Mouse (Mus musculus) large intestine, adult 2 months (tissue): ENCODE data around the gene Eif4ebp2. TPM values are rescaled to one million over a fixed set of nuclear protein-coding genes. Genes with fewer than 3 reads are reported as not detected.
A peak's percentile ranks its signal among the peaks of the same experiment; 100 is the strongest.

Source experiments
- DNase-seq: peaks from one replicate; pipeline ENCODE4 v3.0.0-alpha.2; 2012; ENCODE audit warnings: low read depth, low spot score
- WGBS: fragments of 180-500 bp; shearing (Covaris S2); methylation state at CpG from one replicate; pipeline ENCODE4 v1.1.7; 2018; 5-methylcytosine and 5-hydroxymethylcytosine counted together
- polyA plus RNA-seq: library from polyadenylated mRNA; depleted of rRNA; stranded (reverse); fragments of >200 nt; gene quantifications from 2 replicates; pipeline ENCODE4 v1.2.3, GENCODE M21; 2012; rRNA removed

Eif4ebp2 gene
- polyA plus RNA-seq, result 63.8 and 102 TPM in 2 replicates

DNA sequence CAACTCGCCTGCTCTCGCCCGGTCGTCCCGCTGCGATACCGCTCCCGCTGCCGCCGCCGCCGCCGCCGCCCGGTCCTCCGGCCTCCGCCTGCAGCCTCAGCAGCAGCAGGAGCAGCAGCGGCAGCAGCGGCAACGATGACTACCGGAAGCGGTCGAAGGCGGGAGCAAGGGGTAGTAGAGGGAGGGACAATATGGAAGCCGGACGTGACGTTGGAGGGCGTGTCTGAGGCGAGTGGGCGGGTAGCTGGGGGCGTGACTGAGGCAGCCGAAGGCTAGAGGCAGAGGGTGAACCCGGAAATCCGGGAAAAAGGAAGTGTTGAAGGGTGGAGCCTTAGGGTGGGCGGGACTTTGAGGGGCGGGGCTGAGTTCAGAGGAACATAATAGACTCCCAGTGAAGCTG lies at the start of gene Eif4ebp2:
Gene Eif4ebp2, minus strand, starts transcription at position 17 of the 400 bp plus-strand sequence.
- peak; percentile 94 for DNase-seq
- WGBS, result 0% methylated on average over 36 of the region's 36 CpGs

- WGBS, result 80% methylated on average over 7 of the region's 7 CpGs
These were observed 48.3 kb upstream of the Eif4ebp2 start for GRCm38 (mm10) chr10:61500756-61501155.

DNA sequence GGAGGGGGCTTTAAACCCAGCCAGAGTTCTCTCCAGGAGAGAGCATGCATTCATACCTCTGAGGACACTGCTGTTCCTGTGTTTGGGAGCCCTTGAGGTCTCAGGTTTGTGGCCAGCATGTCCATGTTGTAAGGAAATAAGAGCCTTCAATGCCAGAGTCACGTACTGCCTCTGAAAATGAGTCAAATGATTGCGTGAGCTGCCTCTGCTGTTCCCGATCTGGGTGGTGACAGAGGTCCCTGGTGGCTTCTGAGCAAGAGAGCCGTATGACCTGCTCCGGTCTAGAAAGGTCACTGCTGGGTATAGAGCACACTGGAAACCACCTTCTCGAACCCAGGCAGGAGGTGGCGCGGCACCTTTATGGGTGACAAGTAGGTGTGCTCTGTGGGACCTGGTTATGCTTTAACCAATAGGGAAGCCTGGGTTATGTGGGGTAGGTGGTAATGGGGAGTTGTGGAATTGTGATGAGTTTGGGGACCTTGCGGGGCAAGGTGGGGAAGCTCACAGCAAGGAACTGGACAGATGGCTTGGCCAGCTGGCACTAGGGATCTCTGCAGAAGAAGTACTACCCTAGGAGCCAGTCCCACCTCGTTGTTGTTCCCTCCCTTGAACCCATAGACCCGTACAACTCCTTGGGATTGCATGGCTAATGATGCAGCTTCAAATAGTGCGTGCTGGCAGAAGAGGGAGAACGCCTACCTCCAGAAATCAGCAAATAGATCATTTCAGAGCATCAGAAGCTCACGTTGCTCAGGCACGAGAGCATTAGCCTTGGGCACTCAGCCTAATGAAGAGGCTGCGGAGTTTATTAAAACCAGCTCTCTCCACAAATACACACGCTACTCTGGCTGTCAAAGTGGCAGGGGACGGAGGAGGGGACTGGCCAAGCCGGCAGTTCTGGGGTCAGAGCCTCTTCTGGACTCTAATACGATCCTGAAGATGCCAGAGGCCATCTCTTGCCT lies 47.3 kb upstream of the Eif4ebp2 start:
- no peak for DNase-seq
- 84% methylated on average over 20 of the region's 20 CpGs for WGBS

More at GRCm38 (mm10) chr10:61500756-61501155, 48.3 kb upstream of the Eif4ebp2 start:
- DNase-seq, result no peak

GRCm38 (mm10) chr10:61496231-61496630 lies 43.8 kb upstream of the Eif4ebp2 start:
- no peak for DNase-seq
- 77% methylated on average over 9 of the region's 9 CpGs for WGBS

GRCm38 (mm10) chr10:61495461-61495860 lies 43.0 kb upstream of the Eif4ebp2 start:
- WGBS, result 74% methylated on average over 4 of the region's 4 CpGs
- no peak for DNase-seq

GRCm38 (mm10) chr10:61492040-61492439 lies 39.6 kb upstream of the Eif4ebp2 start:
- 11% methylated on average over 11 of the region's 11 CpGs for WGBS
- DNase-seq, result peak; percentile 64

DNA sequence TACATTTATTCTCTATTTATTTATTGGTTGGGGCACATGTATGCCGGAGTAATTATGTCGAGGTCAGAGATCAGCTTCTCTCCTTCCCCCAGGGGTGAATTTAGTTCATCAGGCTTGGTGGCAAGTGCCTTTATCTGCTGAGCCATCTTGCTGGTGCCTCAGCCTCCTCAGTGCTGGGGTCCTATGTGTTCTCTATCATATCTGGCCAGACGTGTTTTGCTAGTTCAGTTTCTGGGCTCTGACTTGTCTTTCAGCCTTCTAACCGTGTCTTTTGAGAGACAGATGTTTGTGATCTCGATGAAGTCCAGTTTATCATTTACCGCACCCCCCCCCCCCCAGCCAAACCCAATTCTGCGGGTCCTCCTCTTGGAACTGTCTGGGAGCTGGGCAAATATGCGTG lies 39.1 kb upstream of the Eif4ebp2 start:
- no peak for DNase-seq
- 24% methylated on average over 8 of the region's 8 CpGs for WGBS

- DNase-seq, result no peak
- WGBS, result 87% methylated on average over 6 of the region's 6 CpGs
These were observed 36.2 kb upstream of the Eif4ebp2 start for GRCm38 (mm10) chr10:61488522-61489110.

DNA sequence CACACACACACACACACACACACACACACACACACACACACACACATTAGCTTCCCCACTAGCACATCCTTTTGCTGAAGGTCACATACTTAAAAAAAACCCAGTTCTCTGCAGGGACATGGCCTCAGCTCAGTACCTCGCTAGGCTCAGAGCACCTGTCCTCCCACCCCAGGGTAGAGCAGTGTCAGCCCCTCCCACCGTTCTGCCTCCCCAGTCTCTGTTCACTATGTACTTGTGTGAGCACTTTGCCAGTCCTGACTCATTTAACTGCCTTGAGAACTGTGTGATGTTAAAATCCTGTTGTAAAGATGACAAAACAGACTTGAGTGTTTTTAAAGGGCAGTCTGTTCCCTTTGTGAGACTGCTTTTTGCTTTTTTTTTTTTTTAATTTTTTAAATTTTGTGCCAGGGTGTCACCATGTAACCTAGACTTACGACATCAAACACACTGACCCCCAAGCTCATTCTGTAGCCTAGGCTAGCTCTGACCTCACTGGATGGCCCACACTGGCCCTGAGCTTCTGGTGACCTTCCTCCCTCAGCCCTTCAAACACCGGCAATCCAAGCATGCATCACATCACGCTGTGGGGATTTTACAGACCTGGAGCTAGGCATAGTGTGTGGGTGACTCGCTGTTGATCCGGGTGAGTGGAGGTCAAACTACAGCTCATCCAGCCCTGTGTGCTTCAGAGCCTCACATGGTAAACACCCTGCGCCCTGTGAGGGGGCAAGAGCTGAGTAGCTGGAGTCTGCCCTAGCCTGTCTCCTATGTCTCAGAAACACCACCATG lies 34.3 kb upstream of the Eif4ebp2 start:
- 71% methylated on average over 8 of the region's 8 CpGs for WGBS
- DNase-seq, result no peak

DNA sequence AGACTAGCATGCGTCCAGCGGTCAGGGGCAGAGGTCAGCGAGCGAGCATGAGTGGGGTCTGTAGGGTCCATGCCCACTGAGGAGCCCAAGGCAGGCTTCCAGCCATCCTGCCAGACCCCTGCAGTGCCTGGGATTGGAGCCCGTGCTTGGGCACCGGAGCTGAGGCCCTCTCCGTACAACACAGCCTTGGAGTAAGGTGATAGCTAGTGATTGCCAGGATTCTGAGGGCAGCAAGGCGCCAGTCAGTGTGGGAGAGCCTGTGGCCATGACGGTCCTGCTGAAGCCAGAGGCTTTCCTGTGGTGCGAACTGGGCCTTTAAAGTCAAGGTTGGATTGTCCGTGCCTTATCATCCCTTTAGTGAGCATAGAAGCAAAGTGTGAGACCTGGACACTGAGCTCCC lies 32.3 kb upstream of the Eif4ebp2 start:
- 88% methylated on average over 11 of the region's 11 CpGs for WGBS
- no peak for DNase-seq

DNA sequence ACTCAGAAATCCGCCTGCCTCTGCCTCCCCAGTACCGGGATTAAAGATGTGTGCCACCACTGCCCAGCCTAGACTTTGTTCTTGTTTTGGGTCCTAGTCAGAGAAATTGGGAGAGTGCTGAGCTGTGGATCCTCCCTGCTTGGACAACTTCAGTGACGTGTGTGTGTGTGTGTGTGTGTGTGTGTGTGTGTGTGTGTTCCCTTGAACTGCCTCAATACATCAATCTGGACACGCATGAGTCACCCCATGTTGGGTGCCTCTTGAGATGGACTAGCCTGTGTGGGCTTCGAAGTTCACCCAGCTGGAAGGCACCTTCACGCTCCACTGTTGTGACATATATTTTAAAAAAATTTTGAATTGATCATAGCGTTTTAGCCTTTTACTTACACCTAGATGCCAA lies 30.3 kb upstream of the Eif4ebp2 start:
- 89% methylated on average over 7 of the region's 7 CpGs for WGBS
- DNase-seq, result no peak

DNA sequence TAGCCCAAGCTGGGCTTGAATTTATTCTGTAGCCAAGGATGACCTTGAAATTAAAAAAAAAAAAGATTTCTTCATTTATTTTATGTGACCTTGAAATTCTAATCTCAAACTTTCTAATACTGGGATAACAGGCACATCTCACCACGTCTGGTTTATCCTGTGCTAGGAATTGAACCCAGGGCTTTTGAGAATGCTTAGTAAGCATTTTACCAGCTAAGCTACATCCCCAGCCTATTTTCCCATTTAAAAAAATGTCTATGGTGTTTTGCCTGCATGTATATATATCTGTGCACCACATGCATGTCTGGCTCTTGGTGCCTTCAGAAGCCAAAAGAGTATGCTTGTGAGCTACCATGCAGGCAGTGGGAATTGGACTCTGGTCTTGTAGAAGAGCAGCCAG lies 28.0 kb upstream of the Eif4ebp2 start:
- DNase-seq, result no peak
- WGBS, result 33% methylated on average over 1 of the region's 1 CpGs

DNA sequence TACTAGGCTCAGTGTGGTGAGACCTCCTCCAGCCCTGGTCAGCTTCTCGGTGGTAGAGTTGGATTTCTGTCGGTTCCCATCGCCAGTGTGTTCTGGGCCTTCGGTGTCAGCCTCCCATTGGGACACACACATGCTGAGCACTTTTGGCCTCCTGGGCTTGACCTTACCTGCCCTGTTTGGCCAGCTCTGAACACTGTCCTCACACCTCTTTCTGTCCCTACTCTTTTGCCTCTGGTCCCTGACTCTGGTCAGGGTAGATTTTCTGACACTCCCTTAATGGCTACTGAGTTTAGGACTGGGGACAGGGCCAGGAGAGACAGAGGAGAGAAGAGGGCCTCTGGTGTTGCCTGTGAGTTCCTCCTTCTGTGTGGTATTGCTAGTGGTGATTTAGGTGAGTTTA lies 27.5 kb upstream of the Eif4ebp2 start:
- DNase-seq, result no peak
- 93% methylated on average over 4 of the region's 4 CpGs for WGBS

GRCm38 (mm10) chr10:61479461-61479860 lies 27.0 kb upstream of the Eif4ebp2 start:
- 88% methylated on average over 10 of the region's 10 CpGs for WGBS

DNA sequence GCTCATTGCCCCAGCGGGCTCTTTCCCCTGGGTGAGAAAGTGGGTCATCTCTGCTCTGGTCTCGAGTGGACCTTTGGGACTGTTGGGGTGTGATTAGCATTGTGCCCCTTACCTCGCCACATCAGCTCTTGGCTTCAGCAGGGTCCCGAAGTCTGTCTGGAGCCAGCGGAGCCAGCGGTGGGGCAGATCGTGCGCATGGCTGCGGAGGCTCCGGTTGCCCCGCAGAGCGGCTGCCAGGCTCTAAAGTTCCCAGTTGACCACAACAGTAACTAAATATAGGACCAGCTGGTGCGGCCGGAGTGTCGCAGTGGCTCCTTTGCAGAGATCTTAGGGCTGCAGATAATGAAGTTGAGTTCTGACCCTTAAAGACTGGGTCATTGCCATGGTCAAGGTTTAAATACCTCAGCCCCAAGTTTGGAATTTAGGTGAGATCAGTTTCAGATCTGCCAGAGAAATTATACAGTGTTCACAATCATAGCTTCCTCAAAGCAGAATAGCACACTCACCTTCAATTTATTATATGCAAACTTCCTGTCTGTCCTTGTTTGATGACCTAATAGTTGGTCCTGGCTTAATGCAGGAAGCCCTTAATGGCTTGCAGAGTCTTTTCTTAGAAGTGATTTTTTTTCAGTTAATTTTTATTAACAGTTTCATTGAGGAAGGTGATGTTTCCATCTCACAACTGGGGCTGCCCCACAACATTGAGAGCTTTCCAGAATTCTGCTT lies 24.1 kb upstream of the Eif4ebp2 start:
- WGBS, result 29% methylated on average over 15 of the region's 15 CpGs
- no peak for DNase-seq

More at GRCm38 (mm10) chr10:61479461-61479860, 27.0 kb upstream of the Eif4ebp2 start:
- no peak for DNase-seq

GRCm38 (mm10) chr10:61475594-61476439 lies 23.4 kb upstream of the Eif4ebp2 start, which contains the start of gene Lrrc20:
Gene Lrrc20 (plus strand): TSS chr10:61475801.
- WGBS, result under 1% methylated on average over 70 of the region's 70 CpGs
- peak; percentile 81 for DNase-seq

- 86% methylated on average over 1 of the region's 1 CpGs for WGBS
- DNase-seq, result no peak
These were observed 21.9 kb upstream of the Eif4ebp2 start for GRCm38 (mm10) chr10:61474344-61474743.

- no peak for DNase-seq
- 83% methylated on average over 3 of the region's 3 CpGs for WGBS
These were observed 21.2 kb upstream of the Eif4ebp2 start for GRCm38 (mm10) chr10:61473640-61474039.
